Mouse (Mus musculus) heart, postnatal 25 days (tissue): Measurements from ENCODE around the gene Sp2. TPM values are rescaled to one million over a fixed set of nuclear protein-coding genes. Genes with fewer than 3 reads are reported as not detected.

Source experiments
- DNase-seq: peaks from one replicate; pipeline ENCODE4 v3.0.0; 2022; ENCODE audit warnings: low spot score
- intact Hi-C: fragments of 180-260 bp; cut with DNase I; formaldehyde crosslinking; loops from one replicate; pipeline ENCODE4 v1.15.1; 2025
- total RNA-seq, 2 experiments: library from RNA; stranded (reverse); gene quantifications; 2 replicates each; pipeline ENCODE4 v1.2.3; 2021

Gene Sp2
- total RNA-seq, 2 experiments from 2014 or later, result 9.8 to 11.6 TPM

DNA sequence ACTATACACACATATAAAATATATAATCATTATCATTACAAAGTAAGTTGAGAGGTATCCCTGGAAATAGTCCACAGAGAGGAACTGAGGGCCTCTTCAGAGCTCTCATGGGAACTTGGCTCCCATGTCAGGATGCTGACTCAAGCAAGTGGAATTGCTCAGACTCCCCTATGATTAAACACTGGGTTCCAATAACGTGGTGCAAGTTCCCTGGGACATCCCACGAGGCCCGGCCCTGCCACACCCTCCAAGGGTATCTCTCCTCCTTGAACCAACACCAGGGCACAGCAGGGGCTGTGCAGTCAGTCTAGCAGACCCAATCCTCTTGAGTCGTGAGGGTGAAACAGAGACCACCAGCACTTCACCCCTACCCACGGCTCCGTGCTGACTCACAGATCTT is 63.8 kb downstream of the Sp2 start:
- no peak for DNase-seq
- intact Hi-C loops, result loop anchor here (2.0 kb wide), 2 partner anchors 18 to 110 kb away; partner anchors contain the start of gene Scrn2

DNA sequence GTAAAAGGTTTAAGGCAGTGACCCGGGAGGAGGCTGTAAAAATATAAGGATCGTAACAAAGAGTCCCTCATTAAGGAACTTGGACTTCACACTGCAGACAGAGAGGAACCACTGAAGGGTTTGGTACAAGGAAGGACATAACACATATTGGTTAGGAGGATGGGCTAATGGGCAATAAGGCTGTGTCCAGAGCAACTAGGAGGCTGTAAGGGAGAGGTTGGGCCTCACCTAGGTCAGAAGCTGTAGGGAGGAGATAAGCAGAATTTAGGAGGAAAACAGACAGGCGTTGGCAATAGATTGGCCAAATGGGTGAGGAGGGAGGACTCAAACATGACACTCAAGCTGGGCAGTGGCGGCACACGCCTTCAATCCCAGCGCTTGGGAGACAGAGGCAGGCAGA is 65.3 kb downstream of the Sp2 start:
- no peak for DNase-seq

DNA sequence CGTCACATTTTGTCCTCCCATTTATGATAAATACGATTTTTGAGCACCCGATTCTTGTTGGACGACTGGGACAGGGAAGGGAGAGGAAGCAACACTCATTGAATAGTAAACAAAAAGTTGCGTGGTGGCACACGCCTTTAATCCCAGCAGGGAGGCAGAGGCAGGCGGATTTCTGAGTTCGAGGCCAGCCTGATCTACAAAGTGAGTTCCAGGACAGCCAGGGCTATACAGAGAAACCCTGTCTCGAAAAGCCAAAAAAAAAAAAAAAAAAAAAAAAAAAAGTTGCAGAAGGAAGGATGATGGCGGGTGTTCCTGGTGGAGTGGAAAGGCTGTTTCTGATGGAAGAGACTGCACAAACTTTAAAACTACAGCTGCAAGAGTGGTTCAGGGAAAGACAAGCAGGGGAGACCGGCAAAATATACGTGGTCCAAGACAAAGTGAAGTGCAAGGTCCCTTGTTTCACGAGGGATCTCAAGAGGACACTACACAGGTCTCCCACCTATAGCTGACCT is 65.8 kb downstream of the Sp2 start:
- no peak for DNase-seq

More for the DNA sequence above, 65.3 kb downstream of the Sp2 start:
- intact Hi-C loops, result loop anchor here (2.0 kb wide), 2 partner anchors 45 to 105 kb away; no protein-coding TSS in a partner anchor

DNA sequence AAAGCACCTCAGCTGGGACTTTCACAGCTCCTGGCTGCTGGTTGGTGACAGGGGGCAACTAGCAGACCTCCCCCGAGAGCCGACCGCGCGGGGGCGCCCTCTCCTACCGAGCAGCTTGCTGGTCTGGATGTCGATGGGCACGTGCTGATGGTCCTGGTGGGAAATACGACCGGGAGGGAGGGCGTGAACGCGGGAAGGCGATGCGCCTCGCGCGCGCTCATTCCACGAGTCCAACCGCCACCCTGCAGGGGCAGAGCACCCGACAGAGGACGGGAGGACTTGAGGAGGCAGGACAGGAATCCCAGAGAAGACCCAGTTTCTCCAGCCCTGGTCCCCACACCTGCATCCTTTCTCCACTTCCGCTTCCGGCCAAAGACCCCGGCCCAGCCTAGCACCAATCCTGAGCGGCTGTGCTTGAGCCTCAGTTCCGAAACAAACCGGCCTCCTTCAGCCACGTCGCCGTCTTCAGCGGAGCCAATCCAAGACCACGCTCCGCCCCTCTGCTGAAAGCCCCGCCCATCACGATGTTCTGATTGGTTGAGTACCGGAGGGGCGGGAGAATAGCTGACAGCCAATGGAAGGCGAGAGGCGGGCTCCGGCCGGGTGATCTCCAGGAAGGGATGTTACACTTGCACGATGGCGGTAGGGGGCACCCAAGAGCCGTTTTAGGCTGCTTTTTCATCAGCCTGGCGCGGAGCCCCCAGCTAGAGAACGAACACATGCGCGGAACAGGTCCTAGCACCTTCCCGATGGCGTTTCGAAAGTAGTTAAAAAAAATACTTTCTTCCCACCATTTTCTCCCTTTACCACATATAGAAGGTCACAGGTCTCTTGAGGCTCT is 66.5 kb downstream of the Sp2 start, which contains the start of gene Cdk5rap3:
Cdk5rap3 (minus strand) TSS at position 453 of the 841 bp plus-strand sequence.
- intact Hi-C loops, result loop anchor here (2.0 kb wide), 2 partner anchors 47 to 107 kb away; no protein-coding TSS in a partner anchor
- DNase-seq, result peak; percentile 98

More for the DNA sequence above, 65.8 kb downstream of the Sp2 start:
- intact Hi-C loops, result loop anchor here (2.0 kb wide), 2 partner anchors 46 to 106 kb away; no protein-coding TSS in a partner anchor

DNA sequence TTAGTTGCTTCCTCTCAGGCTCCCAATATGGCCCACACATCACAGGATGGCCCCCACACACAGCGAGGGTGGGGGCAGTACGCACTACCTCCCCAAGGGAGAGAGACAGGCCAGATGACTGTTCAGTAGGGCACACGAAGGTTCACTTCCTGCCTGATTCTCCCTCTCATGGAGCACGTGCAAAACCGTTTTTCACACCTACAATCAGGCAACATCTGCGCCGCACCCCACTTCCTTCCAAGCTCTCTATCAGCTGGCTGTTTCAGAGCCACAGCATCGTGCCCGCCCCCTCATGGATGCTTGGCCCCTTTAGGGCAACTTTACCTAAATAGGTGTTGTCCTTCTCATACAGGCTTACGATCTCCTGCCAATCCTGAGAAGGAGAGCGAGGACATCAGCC is 70.1 kb downstream of the Sp2 start:
- DNase-seq, result no peak
- intact Hi-C loops, result loop anchor here (5.0 kb wide), 1 partner anchor 150 kb away; no protein-coding TSS in a partner anchor

DNA sequence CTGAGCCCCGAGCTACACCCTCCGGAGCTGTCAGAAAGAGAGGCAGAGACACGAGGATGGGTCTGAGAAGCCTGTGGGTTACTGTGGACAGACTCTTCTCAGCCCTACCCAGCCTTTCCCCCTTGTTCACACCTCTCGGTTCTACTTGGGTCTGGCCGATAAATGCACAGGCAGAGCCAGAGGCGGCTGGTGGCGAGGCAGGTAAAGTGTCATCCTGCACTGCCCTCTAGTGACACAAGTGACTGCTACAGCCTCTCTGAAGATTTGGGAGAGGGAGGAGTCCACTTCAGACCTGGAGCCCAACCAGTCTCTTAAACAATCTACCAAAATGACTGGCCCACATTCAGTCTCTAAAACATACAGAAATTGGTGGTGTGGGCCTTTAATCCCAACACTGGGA is 72.8 kb downstream of the Sp2 start:
- peak; percentile 36 for DNase-seq
- intact Hi-C loops, result loop anchor here (1.0 to 5.0 kb wide), 2 partner anchors 43 to 148 kb away; no protein-coding TSS in a partner anchor

DNA sequence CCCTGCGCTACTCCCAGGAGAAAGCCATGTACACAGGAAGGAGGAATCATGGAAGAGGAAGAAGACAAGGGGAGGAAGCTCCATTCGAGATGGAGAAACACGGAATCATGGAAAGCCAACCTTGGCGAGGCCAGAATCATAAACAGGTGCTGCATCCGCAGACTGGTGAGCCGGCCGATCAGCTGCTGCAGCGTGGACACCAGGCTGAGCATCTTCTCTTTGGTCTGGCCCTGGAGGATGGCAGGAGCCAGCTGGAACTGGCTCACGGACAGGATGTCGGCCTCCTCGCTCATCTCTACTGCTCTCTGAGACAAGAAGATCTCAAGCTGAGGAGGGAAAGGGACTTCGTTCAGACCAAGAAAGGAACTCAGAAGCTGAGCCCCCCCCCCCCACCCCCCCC is 74.2 kb downstream of the Sp2 start:
- no peak for DNase-seq
- intact Hi-C loops, result no loop called here

DNA sequence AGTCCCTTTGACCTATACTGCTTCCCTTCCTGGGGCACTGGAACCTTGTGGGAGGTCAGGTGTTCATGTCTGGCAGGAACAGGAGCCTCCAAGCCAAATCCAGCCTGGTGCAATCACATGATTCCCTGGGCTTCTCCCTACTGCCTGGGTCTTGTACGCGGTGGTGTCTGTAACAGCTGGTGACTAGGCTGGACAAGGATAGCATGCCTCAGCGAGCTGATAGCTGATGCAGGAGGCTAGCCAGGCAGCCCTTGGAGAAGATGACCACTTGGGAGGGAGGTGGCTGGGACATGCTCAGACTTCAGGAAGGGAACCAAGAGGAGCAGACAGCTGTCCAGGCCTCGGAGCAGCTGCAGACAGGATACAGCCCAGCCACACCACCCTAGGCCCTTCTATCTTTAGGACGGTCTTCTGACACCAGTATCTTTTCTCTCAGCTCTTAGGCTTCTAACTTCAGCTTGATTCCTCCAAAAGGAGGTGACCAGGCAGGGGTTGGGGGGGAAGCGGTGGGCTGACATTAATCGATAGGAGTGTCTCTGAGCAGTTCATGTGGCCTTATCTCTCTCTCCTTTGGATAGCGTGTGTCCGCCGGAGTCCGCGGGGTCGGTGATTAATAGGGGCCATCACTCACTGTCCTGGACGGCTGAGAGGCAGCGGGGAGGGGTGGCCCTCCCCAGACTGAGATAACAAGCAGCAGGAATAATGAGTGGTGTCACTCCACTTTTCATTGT is 76.2 kb downstream of the Sp2 start:
- no peak for DNase-seq
- intact Hi-C loops, result no loop called here

Other genes with a start within 250 kb of the Sp2 start
- gene Snx11, start 205.4 kb downstream of the Sp2 start, total RNA-seq, result 10 to 100 TPM; 12.1 to 13.4 TPM
- 10 to 100 TPM; 36.6 to 39.0 TPM for gene Cbx1, start 193.8 kb downstream of the Sp2 start, total RNA-seq
- 100 to 1,000 TPM; 346 to 370 TPM for gene Nfe2l1, start 153.0 kb downstream of the Sp2 start, total RNA-seq
- 10 to 100 TPM; 33.4 to 37.5 TPM for gene Copz2, start 133.1 kb downstream of the Sp2 start, total RNA-seq
- gene Cdk5rap3, start 66.5 kb downstream of the Sp2 start, total RNA-seq, result 10 to 100 TPM; 21.6 to 23.2 TPM
- gene Prr15l, start 54.9 kb downstream of the Sp2 start, total RNA-seq, result 1 to 10 TPM; 1.7 to 2.3 TPM
- gene Pnpo, start 39.0 kb downstream of the Sp2 start, total RNA-seq, result 10 to 100 TPM; 11.3 to 12.9 TPM
- under 1 TPM; 0.11 to 0.29 TPM for gene Sp6, start 30.4 kb upstream of the Sp2 start, total RNA-seq
- 10 to 100 TPM; 11.9 to 13.2 TPM for gene Scrn2, start 47.0 kb upstream of the Sp2 start, total RNA-seq
- gene Lrrc46, start 58.4 kb upstream of the Sp2 start, total RNA-seq, result under 1 TPM in 1 of 2 experiments, not detected in 1; 0.50 TPM
- 10 to 100 TPM; 81.0 to 85.2 TPM for gene Mrpl10, start 58.6 kb upstream of the Sp2 start, total RNA-seq
- gene Osbpl7, start 67.7 kb upstream of the Sp2 start, total RNA-seq, result 1 to 10 TPM; 5.1 to 5.5 TPM
- gene Tbx21, start 132.4 kb upstream of the Sp2 start, total RNA-seq, result not detected
- 10 to 100 TPM; 13.3 to 16.7 TPM for gene Tbkbp1, start 168.5 kb upstream of the Sp2 start, total RNA-seq
- gene Kpnb1, start 204.9 kb upstream of the Sp2 start, total RNA-seq, result 10 to 100 TPM; 80.0 to 81.2 TPM